Mouse (Mus musculus) liver, embryonic 14.5 days (tissue): ENCODE data around the gene Eml2. TPM values are rescaled to one million over a fixed set of nuclear protein-coding genes. Genes with fewer than 3 reads are reported as not detected.

ENCODE experiments used
- ATAC-seq: fragments of 200-750 bp; cut with Nextera tagmentation; 2 replicates; pipeline ENCODE4 v1.8.0; 2017; ENCODE audit warnings: moderate number of reproducible peaks, mild to moderate bottlenecking, moderate library complexity; ENCODE audit not compliant: insufficient read depth
- DNase-seq, 3 experiments: peaks; one replicate each; pipeline ENCODE4 v3.0.0-alpha.2; 2012 to 2013; ENCODE audit warnings: low read depth in 3 of 3, low spot score in 3 of 3
- H3K27ac ChIP-seq: fragments of 300-500 bp; sonication (generic); 2 replicates; pipeline ENCODE4 v1.5.1; 2014; ENCODE audit warnings: moderate library complexity, mild to moderate bottlenecking, control low read depth, inconsistent platforms
- H3K27me3 ChIP-seq: fragments of 300-500 bp; sonication (generic); 2 replicates; pipeline ENCODE4 v1.6.1; 2014; ENCODE audit warnings: mild to moderate bottlenecking, low read length, moderate library complexity; ENCODE audit not compliant: control insufficient read depth, insufficient read depth
- H3K36me3 ChIP-seq: fragments of 300-500 bp; sonication (generic); replicated peaks from 2 replicates; pipeline ENCODE4 v1.6.1; 2014; ENCODE audit warnings: low read depth; ENCODE audit not compliant: control insufficient read depth, insufficient read depth
- H3K4me1 ChIP-seq, 2 experiments: fragments of 200-500 bp in 1 of 2; fragments of 300-500 bp in 1 of 2; sonication (generic) in 1 of 2; replicated peaks; 2 replicates each; pipeline ENCODE4 v1.6.1; 2012 to 2014; ENCODE audit warnings: antibody characterized with exemption in 1 of 2, inconsistent platforms in 1 of 2, low read length in 1 of 2; ENCODE audit not compliant: control insufficient read depth in 2 of 2, insufficient read depth in 2 of 2
- H3K4me2 ChIP-seq: fragments of 300-500 bp; sonication (generic); 2 replicates; pipeline ENCODE4 v1.6.1; 2014; ENCODE audit warnings: low read depth, mild to moderate bottlenecking, control low read depth, moderate library complexity
- H3K4me3 ChIP-seq, 2 experiments: fragments of 200-500 bp in 1 of 2; fragments of 300-500 bp in 1 of 2; sonication (generic) in 1 of 2; 2 replicates each; pipeline ENCODE4 v1.5.1; 2012 to 2014; ENCODE audit warnings: low read depth in 2 of 2, low read length in 2 of 2, mild to moderate bottlenecking in 2 of 2, control low read depth in 1 of 2, inconsistent platforms in 1 of 2, moderate library complexity in 1 of 2; ENCODE audit not compliant: insufficient read depth in 1 of 2
- H3K9ac ChIP-seq: fragments of 300-500 bp; sonication (generic); replicated peaks from 2 replicates; pipeline ENCODE4 v1.6.1; 2014; ENCODE audit warnings: mild to moderate bottlenecking, control low read depth, moderate library complexity
- H3K9me3 ChIP-seq: fragments of 300-500 bp; sonication (generic); 2 replicates; pipeline ENCODE4 v1.6.1; 2016; ENCODE audit warnings: low read length, mixed read lengths; ENCODE audit not compliant: control insufficient read depth
- CTCF ChIP-seq: IDR thresholded peaks from 2 replicates; pipeline ENCODE4 v1.5.1; 2016; ENCODE audit warnings: antibody characterized with exemption, low read depth, control low read depth
- EP300 ChIP-seq: IDR thresholded peaks from 2 replicates; pipeline ENCODE4 v1.6.1; 2016; ENCODE audit warnings: antibody characterized with exemption, low read depth
- WGBS: fragments of 180-500 bp; shearing (Covaris S2); extraction: QIAGEN DNeasy Blood & Tissue Kit; methylation state at CpG from one replicate; pipeline ENCODE4 v1.1.7; 2014; ENCODE audit not compliant: insufficient replicate concordance; 5-methylcytosine and 5-hydroxymethylcytosine counted together
- polyA plus RNA-seq, 2 experiments: library from polyadenylated mRNA; depleted of rRNA in 1 of 2; stranded (reverse) in 1 of 2; unstranded in 1 of 2; fragments of >200 nt; fragmentation: Nextera tagmentation in 1 of 2; extraction: Ambion mirVana in 1 of 2; gene quantifications; 2 replicates each; pipeline versions ENCODE4 v1.2.1 to v1.2.3; 2012 to 2014

Eml2 gene
- polyA plus RNA-seq, 2 experiments = 0.98 to 7.3 TPM

DNA sequence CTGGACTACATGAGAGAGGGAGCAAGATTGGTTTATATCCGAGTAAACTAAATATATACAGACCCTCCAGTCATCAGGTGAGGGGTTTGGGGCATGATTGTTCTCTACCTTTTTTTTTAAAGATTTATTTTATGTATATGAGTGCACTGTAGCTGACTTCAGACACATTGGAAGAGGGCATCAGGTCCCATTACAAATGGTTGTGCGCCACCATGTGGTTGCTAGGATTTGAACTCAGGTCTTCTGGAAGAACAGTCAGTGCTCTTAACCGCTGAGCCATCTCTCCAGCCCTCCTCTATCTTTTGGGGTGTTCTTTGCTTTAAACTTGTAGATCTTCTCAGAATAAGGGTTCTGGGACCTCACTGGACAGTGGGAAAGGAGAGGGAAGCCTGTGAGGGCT is 43.8 kb downstream of the Eml2 start:
- no peaks in the 10 kb centered on the region for H3K36me3 ChIP-seq
- TF ChIP-seq EP300 = no peak
- peak; percentile 36 for TF ChIP-seq CTCF
- H3K27ac ChIP-seq = no peak overlapping the region
- 57% methylated on average over 3 of the region's 3 CpGs for WGBS
- H3K4me3 ChIP-seq = no peak overlapping the region
- H3K9me3 ChIP-seq = no peaks in the 10 kb centered on the region
- no peak overlapping the region for H3K4me2 ChIP-seq
- H3K4me1 ChIP-seq = peaks cover 16 to 18% of the 10 kb centered on the region in 2 experiments
- DNase-seq = no peak
- no peak overlapping the region for H3K9ac ChIP-seq
- no peak for ATAC-seq
- peaks cover 5% of the 10 kb centered on the region; the same call in 1 of the 2 replicates for H3K27me3 ChIP-seq

GRCm38 (mm10) chr7:19222189-19222588 is 46.0 kb downstream of the Eml2 start:
- no peaks in the 10 kb centered on the region for H3K27me3 ChIP-seq
- H3K9me3 ChIP-seq = no peaks in the 10 kb centered on the region
- DNase-seq (no peak), ATAC-seq (no peak)
- H3K27ac ChIP-seq = no peak overlapping the region
- H3K9ac ChIP-seq = no peak overlapping the region
- TF ChIP-seq EP300 (no peak), CTCF (no peak)
- no peak overlapping the region for H3K4me2 ChIP-seq
- no peak overlapping the region for H3K4me3 ChIP-seq
- 84% methylated on average over 16 of the region's 16 CpGs for WGBS
- H3K4me1 ChIP-seq = peaks cover 31 to 34% of the 10 kb centered on the region in 2 experiments
- H3K36me3 ChIP-seq = no peaks in the 10 kb centered on the region

DNA sequence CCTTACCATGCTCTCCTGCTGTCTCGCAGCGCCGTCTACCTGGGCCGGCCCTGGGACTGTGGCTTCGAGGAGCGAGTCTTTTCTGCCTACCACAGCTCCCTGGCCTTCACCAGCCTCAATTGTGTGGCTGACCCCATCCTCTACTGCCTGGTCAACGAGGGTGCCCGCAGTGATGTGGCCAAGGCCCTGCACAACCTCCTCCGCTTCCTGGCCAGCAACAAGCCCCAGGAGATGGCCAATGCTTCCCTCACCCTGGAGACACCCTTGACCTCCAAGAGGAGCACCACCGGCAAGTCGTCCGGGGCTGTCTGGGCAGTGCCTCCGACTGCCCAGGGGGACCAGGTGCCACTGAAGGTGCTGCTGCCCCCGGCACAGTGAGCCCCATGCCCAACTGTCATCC is 46.7 kb downstream of the Eml2 start:
- H3K4me2 ChIP-seq = no peak overlapping the region
- DNase-seq = no peak
- 84% methylated on average over 14 of the region's 14 CpGs for WGBS
- H3K9ac ChIP-seq = no peak overlapping the region
- no peaks in the 10 kb centered on the region for H3K27me3 ChIP-seq
- H3K4me3 ChIP-seq = no peak overlapping the region
- no peaks in the 10 kb centered on the region for H3K9me3 ChIP-seq
- TF ChIP-seq EP300 = no peak
- TF ChIP-seq CTCF = no peak
- no peak overlapping the region for H3K27ac ChIP-seq
- peaks cover 31 to 34% of the 10 kb centered on the region in 2 experiments for H3K4me1 ChIP-seq
- no peaks in the 10 kb centered on the region for H3K36me3 ChIP-seq
- no peak for ATAC-seq

DNA sequence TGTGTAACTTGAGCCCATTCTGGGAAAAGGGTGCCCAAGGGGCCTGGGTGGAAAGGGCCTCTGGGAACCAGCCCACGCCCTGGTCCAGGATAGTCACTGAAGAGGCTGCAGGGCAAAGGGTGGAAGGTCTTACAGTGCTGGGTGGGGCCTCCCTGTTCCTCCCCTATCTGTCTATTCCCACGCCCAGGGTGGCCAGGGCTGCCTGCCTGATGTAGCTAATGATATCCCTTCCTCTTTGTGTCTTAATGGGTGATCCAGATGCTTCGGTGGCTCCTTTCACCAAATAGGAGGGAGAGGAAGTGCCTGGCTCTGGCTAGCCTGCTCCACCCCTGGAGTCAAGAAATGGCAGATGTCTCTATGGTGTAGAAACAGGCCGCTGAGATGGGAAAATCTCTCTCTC is 48.7 kb downstream of the Eml2 start:
- H3K36me3 ChIP-seq = no peaks in the 10 kb centered on the region
- peak; percentile 11 for ATAC-seq
- peak overlapping the region; percentile 10; the same call in 1 of the 2 replicates for H3K9ac ChIP-seq
- DNase-seq = peak in 1 of 3 experiments; percentile 76
- no peak overlapping the region for H3K4me3 ChIP-seq
- WGBS = 28% methylated on average over 4 of the region's 4 CpGs
- no peaks in the 10 kb centered on the region for H3K9me3 ChIP-seq
- H3K27ac ChIP-seq = peak overlapping the region; percentile 83
- H3K4me1 ChIP-seq = peaks cover 38 to 41% of the 10 kb centered on the region in 2 experiments
- peak overlapping the region; percentile 96 for H3K4me2 ChIP-seq
- no peak for TF ChIP-seq CTCF
- peak; percentile 37; the same call in 1 of the 2 replicates for TF ChIP-seq EP300
- H3K27me3 ChIP-seq = no peaks in the 10 kb centered on the region

DNA sequence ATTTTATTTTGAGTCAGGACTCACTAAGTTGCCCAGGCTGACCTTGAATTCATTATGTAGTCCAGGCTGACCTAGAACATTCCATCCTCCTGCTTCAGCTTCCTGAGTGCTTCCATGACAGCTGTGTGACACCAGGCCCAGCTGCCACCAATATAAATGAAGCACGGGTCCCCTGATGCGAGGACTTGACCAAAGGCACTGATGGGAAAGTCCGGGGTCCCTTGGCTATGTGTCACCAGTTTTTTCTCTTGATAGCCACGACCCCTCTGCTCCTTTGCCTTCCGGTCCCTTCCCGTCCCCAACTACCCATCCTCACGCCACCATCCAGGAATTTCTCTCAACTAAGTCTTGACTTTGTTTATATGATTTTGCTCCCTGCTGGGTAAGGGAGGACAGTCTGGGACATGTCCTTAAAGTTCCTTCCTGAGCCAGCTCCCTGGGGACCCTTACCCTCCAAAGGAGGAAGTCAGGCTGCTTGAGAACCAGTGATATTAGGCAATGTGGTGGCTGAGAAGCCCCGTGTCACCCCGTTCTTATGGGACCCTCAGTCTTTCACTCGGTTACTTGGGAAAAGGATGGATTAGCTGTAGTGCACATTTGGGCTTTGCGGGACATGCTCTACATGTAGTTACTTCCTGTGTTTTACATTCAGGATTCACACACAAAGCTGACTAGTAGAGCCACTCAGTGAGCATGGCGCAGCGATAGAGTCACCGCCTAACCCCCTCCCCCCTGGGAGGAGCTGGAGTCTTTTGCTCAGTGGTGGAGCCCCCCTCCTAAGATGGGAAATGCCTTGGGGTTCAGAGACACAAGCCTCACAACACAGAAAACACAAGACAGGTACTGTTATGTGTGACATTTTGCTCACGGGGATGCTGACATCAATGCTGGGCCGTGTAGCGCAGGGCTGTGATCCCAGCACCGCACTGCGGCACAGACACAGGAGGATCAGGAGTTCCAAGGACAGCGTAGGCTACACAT is 50.9 kb downstream of the Eml2 start:
- Histone ChIP-seq H3K9ac (peak overlapping the region; percentile 92), H3K9me3 (no peaks in the 10 kb centered on the region), H3K27me3 (no peaks in the 10 kb centered on the region), H3K4me3 (peak overlapping the region; percentile 81 to 93), H3K4me2 (peak overlapping the region; percentile 96), H3K27ac (peak overlapping the region; percentile 97), H3K4me1 (peaks cover 41 to 51% of the 10 kb centered on the region in 2 experiments), H3K36me3 (no peaks in the 10 kb centered on the region)
- DNase-seq (peak in 1 of 3 experiments; percentile 48), ATAC-seq (no peak)
- WGBS = 14% methylated on average over 20 of the region's 20 CpGs
- TF ChIP-seq CTCF (no peak), EP300 (no peak)
